Mouse (Mus musculus): Measurements from ENCODE around the gene Anxa8. TPM values are rescaled to one million over a fixed set of nuclear protein-coding genes. Genes with fewer than 3 reads are reported as not detected.

Gene Anxa8
- polyA plus RNA-seq, 1 experiment from 2014 or later, result 0.84 TPM

GRCm38 (mm10) chr14:34120923-34121351 lies 35.2 kb downstream of the Anxa8 start:
- no peaks in the 10 kb centered on the region for H3K27me3 ChIP-seq
- H3K27ac ChIP-seq (replicated peaks), result no peak overlapping the region
- no peak for ATAC-seq (ENCODE audit: low FRiP score, low read depth)
- H3K4me3 ChIP-seq, result no peak overlapping the region
- H3K9me3 ChIP-seq, result no peaks in the 10 kb centered on the region
- H3K9ac ChIP-seq (replicated peaks), result no peak overlapping the region
- no peak overlapping the region for H3K4me2 ChIP-seq (replicated peaks)
- no peaks in the 10 kb centered on the region for H3K4me1 ChIP-seq
- 88% methylated on average over 3 of the region's 3 CpGs for WGBS
- no peaks in the 10 kb centered on the region for H3K36me3 ChIP-seq

GRCm38 (mm10) chr14:34121691-34122090 lies 35.9 kb downstream of the Anxa8 start:
- Histone ChIP-seq H3K9ac (replicated peaks) (no peak overlapping the region), H3K4me3 (no peak overlapping the region), H3K36me3 (no peaks in the 10 kb centered on the region), H3K4me2 (replicated peaks) (no peak overlapping the region), H3K9me3 (no peaks in the 10 kb centered on the region), H3K4me1 (no peaks in the 10 kb centered on the region), H3K27ac (replicated peaks) (no peak overlapping the region), H3K27me3 (no peaks in the 10 kb centered on the region)
- WGBS, result 91% methylated on average over 4 of the region's 4 CpGs
- no peak for ATAC-seq (ENCODE audit: low FRiP score, low read depth)

GRCm38 (mm10) chr14:34131216-34131615 lies 45.4 kb downstream of the Anxa8 start:
- peaks cover 5% of the 10 kb centered on the region; the same call in 1 of the 2 replicates for H3K4me1 ChIP-seq
- H3K4me2 ChIP-seq (replicated peaks), result no peak overlapping the region
- 86% methylated on average over 6 of the region's 6 CpGs for WGBS
- ATAC-seq (ENCODE audit: low FRiP score, low read depth), result no peak
- H3K9ac ChIP-seq (replicated peaks), result no peak overlapping the region
- no peak overlapping the region for H3K4me3 ChIP-seq
- no peaks in the 10 kb centered on the region for H3K36me3 ChIP-seq
- H3K9me3 ChIP-seq, result no peaks in the 10 kb centered on the region
- H3K27ac ChIP-seq (replicated peaks), result no peak overlapping the region
- H3K27me3 ChIP-seq, result no peaks in the 10 kb centered on the region

DNA sequence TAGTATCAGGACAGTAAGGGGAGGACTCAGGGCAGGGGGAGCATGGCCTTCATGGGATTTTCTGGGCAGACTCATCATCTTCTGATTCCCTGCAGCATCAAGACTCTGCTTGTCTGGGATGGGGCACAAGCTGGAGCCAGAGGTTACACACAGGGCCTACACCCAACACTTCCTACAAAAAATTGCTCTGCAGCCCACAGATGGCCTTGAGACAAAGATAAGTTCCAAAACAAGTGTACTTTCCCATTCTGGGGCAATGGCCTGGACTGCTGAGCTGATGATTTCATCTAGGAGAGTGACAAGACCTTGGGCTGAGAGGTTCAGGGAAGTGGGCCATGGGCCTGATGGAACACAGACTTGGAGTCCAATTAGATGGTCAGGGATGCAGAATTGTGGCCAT lies 49.6 kb downstream of the Anxa8 start:
- Histone ChIP-seq H3K36me3 (no peaks in the 10 kb centered on the region), H3K9me3 (no peaks in the 10 kb centered on the region), H3K27me3 (no peaks in the 10 kb centered on the region), H3K27ac (replicated peaks) (no peak overlapping the region), H3K9ac (replicated peaks) (no peak overlapping the region), H3K4me1 (peaks cover 5% of the 10 kb centered on the region; the same call in 1 of the 2 replicates), H3K4me3 (no peak overlapping the region), H3K4me2 (replicated peaks) (no peak overlapping the region)
- ATAC-seq (ENCODE audit: low FRiP score, low read depth), result no peak

GRCm38 (mm10) chr14:34139671-34140664 lies 54.2 kb downstream of the Anxa8 start:
- no peak overlapping the region for H3K9ac ChIP-seq (replicated peaks)
- H3K36me3 ChIP-seq, result no peaks in the 10 kb centered on the region
- no peak for ATAC-seq (ENCODE audit: low FRiP score, low read depth)
- H3K9me3 ChIP-seq, result no peaks in the 10 kb centered on the region
- no peak overlapping the region for H3K4me2 ChIP-seq (replicated peaks)
- H3K27me3 ChIP-seq, result no peaks in the 10 kb centered on the region
- 78% methylated on average over 15 of the region's 15 CpGs for WGBS
- H3K27ac ChIP-seq (replicated peaks), result no peak overlapping the region
- no peaks in the 10 kb centered on the region; the same call in 1 of the 2 replicates for H3K4me1 ChIP-seq
- H3K4me3 ChIP-seq, result no peak overlapping the region

- no peaks in the 10 kb centered on the region for H3K27me3 ChIP-seq
These were observed 56.5 kb downstream of the Anxa8 start for GRCm38 (mm10) chr14:34142316-34142715.

DNA sequence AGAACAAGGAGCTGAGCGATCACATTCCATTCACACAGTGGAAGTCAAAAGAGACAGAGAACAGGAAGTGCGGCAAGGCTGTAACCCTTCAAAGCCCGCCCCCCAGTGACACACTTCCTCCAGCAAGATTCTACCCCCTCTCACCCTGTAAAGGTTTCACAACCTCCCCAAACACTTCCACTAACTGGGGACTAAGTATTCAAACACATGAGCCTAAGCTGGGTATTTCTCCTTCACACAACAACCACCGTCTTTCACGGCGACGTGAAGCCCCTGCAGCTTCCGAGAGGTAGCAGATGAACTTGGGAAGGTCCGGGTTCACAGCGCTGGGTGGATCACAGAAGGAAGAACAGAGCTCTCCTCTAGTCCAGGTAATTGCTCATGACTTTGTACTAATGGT lies 57.1 kb downstream of the Anxa8 start:
- Histone ChIP-seq H3K9ac (replicated peaks) (no peak overlapping the region), H3K9me3 (no peaks in the 10 kb centered on the region), H3K36me3 (no peaks in the 10 kb centered on the region), H3K4me1 (no peaks in the 10 kb centered on the region; the same call in 1 of the 2 replicates), H3K27me3 (no peaks in the 10 kb centered on the region), H3K4me3 (no peak overlapping the region), H3K27ac (replicated peaks) (no peak overlapping the region), H3K4me2 (replicated peaks) (no peak overlapping the region)
- WGBS, result 93% methylated on average over 10 of the region's 10 CpGs
- no peak for ATAC-seq (ENCODE audit: low FRiP score, low read depth)

More at GRCm38 (mm10) chr14:34142316-34142715, 56.5 kb downstream of the Anxa8 start:
- Histone ChIP-seq H3K9me3 (no peaks in the 10 kb centered on the region), H3K4me2 (replicated peaks) (no peak overlapping the region), H3K4me3 (no peak overlapping the region), H3K9ac (replicated peaks) (no peak overlapping the region), H3K4me1 (no peaks in the 10 kb centered on the region; the same call in 1 of the 2 replicates), H3K36me3 (no peaks in the 10 kb centered on the region), H3K27ac (replicated peaks) (no peak overlapping the region)
- 78% methylated on average over 1 of the region's 1 CpGs for WGBS
- ATAC-seq (ENCODE audit: low FRiP score, low read depth), result no peak

Other genes starting within 250 kb of the Anxa8 start
- 2.0 and 4.4 TPM in 2 replicates for gene Gdf10, start 162.4 kb upstream of the Anxa8 start, polyA plus RNA-seq (2016; fragmentation: Nextera tagmentation; extraction: Ambion mirVana)
- gene Gdf2, start 144.9 kb upstream of the Anxa8 start, polyA plus RNA-seq (2016; fragmentation: Nextera tagmentation; extraction: Ambion mirVana), result not detected in 2 replicates
- 0.07 and 0.09 TPM in 2 replicates for gene Rbp3, start 132.0 kb upstream of the Anxa8 start, polyA plus RNA-seq (2016; fragmentation: Nextera tagmentation; extraction: Ambion mirVana)
- 0.15 and 0.20 TPM in 2 replicates for gene Zfp488, start 107.2 kb upstream of the Anxa8 start, polyA plus RNA-seq (2016; fragmentation: Nextera tagmentation; extraction: Ambion mirVana)
- gene Gm30083, start 70.8 kb upstream of the Anxa8 start, polyA plus RNA-seq (2016; fragmentation: Nextera tagmentation; extraction: Ambion mirVana), result not detected in 2 replicates
- not detected in 2 replicates for gene Gm5460, start 69.2 kb upstream of the Anxa8 start, polyA plus RNA-seq (2016; fragmentation: Nextera tagmentation; extraction: Ambion mirVana)
- not detected in 2 replicates for gene Antxrl, start 33.3 kb upstream of the Anxa8 start, polyA plus RNA-seq (2016; fragmentation: Nextera tagmentation; extraction: Ambion mirVana)
- gene A630023A22Rik, start 16.8 kb downstream of the Anxa8 start, polyA plus RNA-seq (2016; fragmentation: Nextera tagmentation; extraction: Ambion mirVana), result not detected in 2 replicates
- gene Npy4r, start 66.5 kb downstream of the Anxa8 start, polyA plus RNA-seq (2016; fragmentation: Nextera tagmentation; extraction: Ambion mirVana), result not detected in 2 replicates
- gene Gprin2, start 115.7 kb downstream of the Anxa8 start, polyA plus RNA-seq (2016; fragmentation: Nextera tagmentation; extraction: Ambion mirVana), result 3.1 and 3.5 TPM in 2 replicates
- 0.46 and 0.52 TPM in 2 replicates for gene Syt15, start 133.6 kb downstream of the Anxa8 start, polyA plus RNA-seq (2016; fragmentation: Nextera tagmentation; extraction: Ambion mirVana)
- gene Shld2, start 224.5 kb downstream of the Anxa8 start, polyA plus RNA-seq (2016; fragmentation: Nextera tagmentation; extraction: Ambion mirVana), result 7.8 and 7.9 TPM in 2 replicates
- 96.3 and 107 TPM in 2 replicates for gene Glud1, start 224.7 kb downstream of the Anxa8 start, polyA plus RNA-seq (2016; fragmentation: Nextera tagmentation; extraction: Ambion mirVana)

Measured in midbrain, embryonic 12.5 days (tissue).